Mouse (Mus musculus): Measurements from ENCODE around the gene Ptpn14. TPM values are rescaled to one million over a fixed set of nuclear protein-coding genes. Genes with fewer than 3 reads are reported as not detected.
A peak's percentile ranks its signal among the peaks of the same experiment; 100 is the strongest.

Gene Ptpn14
- polyA plus RNA-seq, 1 experiment from 2014 or later = 9.6 TPM

- H3K27me3 ChIP-seq (ENCODE audit: control insufficient read depth, insufficient read depth, low read length) = no peaks in the 10 kb centered on the region
- peak overlapping the region; percentile 64 for H3K27ac ChIP-seq (ENCODE audit: low read length)
- no peak overlapping the region for H3K4me3 ChIP-seq (ENCODE audit: low read length)
- no peak; the same call in 1 of the 2 replicates for ATAC-seq (replicated peaks; ENCODE audit: extremely low read depth, insufficient read depth, low FRiP score)
- H3K4me2 ChIP-seq (ENCODE audit: low read depth, low read length) = peak overlapping the region; percentile 43
- H3K9ac ChIP-seq (ENCODE audit: low read length) = peak overlapping the region; percentile 45; the same call in 1 of the 2 replicates
- H3K36me3 ChIP-seq (ENCODE audit: control insufficient read depth, insufficient read depth) = no peaks in the 10 kb centered on the region
- H3K9me3 ChIP-seq (replicated peaks; ENCODE audit: control insufficient read depth, low read length) = no peaks in the 10 kb centered on the region
- WGBS = 55% methylated on average over 5 of the region's 5 CpGs
- H3K4me1 ChIP-seq (ENCODE audit: control insufficient read depth, insufficient read depth, low read length) = peaks cover 35% of the 10 kb centered on the region
These were observed 22.2 kb downstream of the Ptpn14 start for GRCm38 (mm10) chr1:189750233-189750632.

- Histone ChIP-seq H3K9me3 (replicated peaks; ENCODE audit: control insufficient read depth, low read length) (no peaks in the 10 kb centered on the region), H3K4me2 (ENCODE audit: low read depth, low read length) (no peak overlapping the region), H3K27ac (ENCODE audit: low read length) (no peak overlapping the region), H3K4me3 (ENCODE audit: low read length) (no peak overlapping the region), H3K9ac (ENCODE audit: low read length) (no peak overlapping the region), H3K27me3 (ENCODE audit: control insufficient read depth, insufficient read depth, low read length) (no peaks in the 10 kb centered on the region), H3K4me1 (ENCODE audit: control insufficient read depth, insufficient read depth, low read length) (peaks cover 37% of the 10 kb centered on the region), H3K36me3 (ENCODE audit: control insufficient read depth, insufficient read depth) (no peaks in the 10 kb centered on the region)
- no peak for ATAC-seq (replicated peaks; ENCODE audit: extremely low read depth, insufficient read depth, low FRiP score)
- 60% methylated on average over 6 of the region's 6 CpGs for WGBS
These were observed 24.2 kb downstream of the Ptpn14 start for GRCm38 (mm10) chr1:189752245-189752644.

GRCm38 (mm10) chr1:189755072-189755471 is 27.0 kb downstream of the Ptpn14 start:
- H3K4me3 ChIP-seq (ENCODE audit: low read length) = no peak overlapping the region
- H3K27ac ChIP-seq (ENCODE audit: low read length) = 0 out of 2 replicates have a peak overlapping the region, but pooled peaks have one; percentile 17
- peaks cover 28% of the 10 kb centered on the region for H3K4me1 ChIP-seq (ENCODE audit: control insufficient read depth, insufficient read depth, low read length)
- no peaks in the 10 kb centered on the region for H3K36me3 ChIP-seq (ENCODE audit: control insufficient read depth, insufficient read depth)
- no peak for ATAC-seq (replicated peaks; ENCODE audit: extremely low read depth, insufficient read depth, low FRiP score)
- H3K9ac ChIP-seq (ENCODE audit: low read length) = no peak overlapping the region
- no peaks in the 10 kb centered on the region for H3K9me3 ChIP-seq (replicated peaks; ENCODE audit: control insufficient read depth, low read length)
- H3K4me2 ChIP-seq (ENCODE audit: low read depth, low read length) = no peak overlapping the region
- no peaks in the 10 kb centered on the region for H3K27me3 ChIP-seq (ENCODE audit: control insufficient read depth, insufficient read depth, low read length)
- WGBS = 60% methylated on average over 8 of the region's 8 CpGs

- no peak overlapping the region for H3K4me3 ChIP-seq (ENCODE audit: low read length)
- H3K9ac ChIP-seq (ENCODE audit: low read length) = peak overlapping the region; percentile 35; the same call in 1 of the 2 replicates
- peak overlapping the region; percentile 19 for H3K27ac ChIP-seq (ENCODE audit: low read length)
- no peaks in the 10 kb centered on the region for H3K27me3 ChIP-seq (ENCODE audit: control insufficient read depth, insufficient read depth, low read length)
- H3K4me2 ChIP-seq (ENCODE audit: low read depth, low read length) = no peak overlapping the region
- no peaks in the 10 kb centered on the region for H3K9me3 ChIP-seq (replicated peaks; ENCODE audit: control insufficient read depth, low read length)
- H3K4me1 ChIP-seq (ENCODE audit: control insufficient read depth, insufficient read depth, low read length) = peaks cover 27% of the 10 kb centered on the region
- no peaks in the 10 kb centered on the region for H3K36me3 ChIP-seq (ENCODE audit: control insufficient read depth, insufficient read depth)
- ATAC-seq (replicated peaks; ENCODE audit: extremely low read depth, insufficient read depth, low FRiP score) = peak; percentile 24; the same call in 1 of the 2 replicates
- WGBS = 42% methylated on average over 19 of the region's 19 CpGs
These were observed 28.4 kb downstream of the Ptpn14 start for GRCm38 (mm10) chr1:189756306-189757053.

GRCm38 (mm10) chr1:189757054-189757408 is 29.0 kb downstream of the Ptpn14 start:
- Histone ChIP-seq H3K27ac (ENCODE audit: low read length) (peak overlapping the region; percentile 19), H3K4me2 (ENCODE audit: low read depth, low read length) (no peak overlapping the region), H3K4me1 (ENCODE audit: control insufficient read depth, insufficient read depth, low read length) (peaks cover 27% of the 10 kb centered on the region), H3K9ac (ENCODE audit: low read length) (peak overlapping the region; percentile 35; the same call in 1 of the 2 replicates), H3K4me3 (ENCODE audit: low read length) (no peak overlapping the region), H3K36me3 (ENCODE audit: control insufficient read depth, insufficient read depth) (no peaks in the 10 kb centered on the region), H3K27me3 (ENCODE audit: control insufficient read depth, insufficient read depth, low read length) (no peaks in the 10 kb centered on the region), H3K9me3 (replicated peaks; ENCODE audit: control insufficient read depth, low read length) (no peaks in the 10 kb centered on the region)
- ATAC-seq (replicated peaks; ENCODE audit: extremely low read depth, insufficient read depth, low FRiP score) = no peak
- 66% methylated on average over 7 of the region's 7 CpGs for WGBS

- Histone ChIP-seq H3K27ac (ENCODE audit: low read length) (no peak overlapping the region), H3K9ac (ENCODE audit: low read length) (no peak overlapping the region), H3K27me3 (ENCODE audit: control insufficient read depth, insufficient read depth, low read length) (no peaks in the 10 kb centered on the region), H3K9me3 (replicated peaks; ENCODE audit: control insufficient read depth, low read length) (no peaks in the 10 kb centered on the region), H3K4me3 (ENCODE audit: low read length) (no peak overlapping the region), H3K4me1 (ENCODE audit: control insufficient read depth, insufficient read depth, low read length) (peaks cover 19% of the 10 kb centered on the region), H3K4me2 (ENCODE audit: low read depth, low read length) (no peak overlapping the region), H3K36me3 (ENCODE audit: control insufficient read depth, insufficient read depth) (no peaks in the 10 kb centered on the region)
- WGBS = 46% methylated on average over 6 of the region's 6 CpGs
- no peak for ATAC-seq (replicated peaks; ENCODE audit: extremely low read depth, insufficient read depth, low FRiP score)
These were observed 33.5 kb downstream of the Ptpn14 start for GRCm38 (mm10) chr1:189761581-189762021.

- Histone ChIP-seq H3K9ac (ENCODE audit: low read length) (no peak overlapping the region), H3K4me1 (ENCODE audit: control insufficient read depth, insufficient read depth, low read length) (peaks cover 35% of the 10 kb centered on the region), H3K27ac (ENCODE audit: low read length) (no peak overlapping the region), H3K36me3 (ENCODE audit: control insufficient read depth, insufficient read depth) (no peaks in the 10 kb centered on the region), H3K9me3 (replicated peaks; ENCODE audit: control insufficient read depth, low read length) (no peaks in the 10 kb centered on the region), H3K27me3 (ENCODE audit: control insufficient read depth, insufficient read depth, low read length) (no peaks in the 10 kb centered on the region), H3K4me2 (ENCODE audit: low read depth, low read length) (no peak overlapping the region), H3K4me3 (ENCODE audit: low read length) (no peak overlapping the region)
- WGBS = 53% methylated on average over 5 of the region's 5 CpGs
- ATAC-seq (replicated peaks; ENCODE audit: extremely low read depth, insufficient read depth, low FRiP score) = no peak
These were observed 36.2 kb downstream of the Ptpn14 start for GRCm38 (mm10) chr1:189764258-189764657.

- no peaks in the 10 kb centered on the region for H3K9me3 ChIP-seq (replicated peaks; ENCODE audit: control insufficient read depth, low read length)
- WGBS = 47% methylated on average over 10 of the region's 10 CpGs
- H3K27ac ChIP-seq (ENCODE audit: low read length) = no peak overlapping the region
- no peaks in the 10 kb centered on the region for H3K36me3 ChIP-seq (ENCODE audit: control insufficient read depth, insufficient read depth)
- no peak overlapping the region for H3K4me2 ChIP-seq (ENCODE audit: low read depth, low read length)
- no peaks in the 10 kb centered on the region for H3K27me3 ChIP-seq (ENCODE audit: control insufficient read depth, insufficient read depth, low read length)
- H3K4me3 ChIP-seq (ENCODE audit: low read length) = no peak overlapping the region
- H3K4me1 ChIP-seq (ENCODE audit: control insufficient read depth, insufficient read depth, low read length) = peaks cover 30% of the 10 kb centered on the region
- no peak overlapping the region for H3K9ac ChIP-seq (ENCODE audit: low read length)
- no peak for ATAC-seq (replicated peaks; ENCODE audit: extremely low read depth, insufficient read depth, low FRiP score)
These were observed 39.1 kb downstream of the Ptpn14 start for GRCm38 (mm10) chr1:189767164-189767563.

GRCm38 (mm10) chr1:189767910-189768309 is 39.8 kb downstream of the Ptpn14 start:
- peaks cover 38% of the 10 kb centered on the region for H3K4me1 ChIP-seq (ENCODE audit: control insufficient read depth, insufficient read depth, low read length)
- ATAC-seq (replicated peaks; ENCODE audit: extremely low read depth, insufficient read depth, low FRiP score) = no peak
- 35% methylated on average over 9 of the region's 9 CpGs for WGBS
- H3K9ac ChIP-seq (ENCODE audit: low read length) = no peak overlapping the region
- H3K4me3 ChIP-seq (ENCODE audit: low read length) = no peak overlapping the region
- H3K36me3 ChIP-seq (ENCODE audit: control insufficient read depth, insufficient read depth) = no peaks in the 10 kb centered on the region
- H3K4me2 ChIP-seq (ENCODE audit: low read depth, low read length) = no peak overlapping the region
- no peaks in the 10 kb centered on the region for H3K27me3 ChIP-seq (ENCODE audit: control insufficient read depth, insufficient read depth, low read length)
- H3K27ac ChIP-seq (ENCODE audit: low read length) = no peak overlapping the region; the same call in 1 of the 2 replicates
- H3K9me3 ChIP-seq (replicated peaks; ENCODE audit: control insufficient read depth, low read length) = no peaks in the 10 kb centered on the region
